Mouse (Mus musculus): ENCODE data around the gene Sema4d. TPM values are rescaled to one million over a fixed set of nuclear protein-coding genes. Genes with fewer than 3 reads are reported as not detected.
"Not testable (repeated sequence)": the region's sequence is repeated elsewhere in the genome, so short reads cannot be mapped to it uniquely, and the experiment has no call there.

The Sema4d gene
- polyA plus RNA-seq, 1 experiment from 2014 or later = 9.7 TPM

DNA sequence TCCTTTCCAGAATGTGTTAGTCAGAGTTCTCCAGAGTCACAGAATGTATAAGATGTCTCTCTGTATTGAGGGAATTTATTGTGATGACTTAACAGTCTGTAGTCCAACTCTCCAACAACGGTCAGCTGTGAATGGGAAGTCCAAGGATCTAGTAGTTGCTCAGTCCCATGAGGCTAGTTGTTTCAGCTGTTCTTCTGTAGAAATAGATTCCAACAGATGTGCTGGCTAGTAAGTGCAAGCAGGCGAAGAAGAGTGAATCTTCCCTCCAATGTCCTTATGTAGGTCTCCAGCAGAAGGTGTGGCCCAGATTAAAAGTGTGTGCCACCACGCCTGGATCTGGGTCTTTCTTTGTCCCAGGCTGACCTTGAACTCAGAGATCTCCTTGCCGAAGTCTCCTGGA lies 41.7 kb upstream of the Sema4d start:
- H3K27ac ChIP-seq (ENCODE audit: low read depth); H3K27me3 ChIP-seq (replicated peaks; ENCODE audit: control insufficient read depth, insufficient read depth, low read length); H3K4me3 ChIP-seq (ENCODE audit: low read depth, low read length); DNase-seq (ENCODE audit: low spot score); H3K4me1 ChIP-seq (replicated peaks; ENCODE audit: control insufficient read depth, insufficient read depth, low read length); ATAC-seq (replicated peaks; ENCODE audit: low FRiP score, low TSS enrichment, low read depth); H3K4me2 ChIP-seq (ENCODE audit: low read length); H3K9me3 ChIP-seq (ENCODE audit: control insufficient read depth, low read length); H3K36me3 ChIP-seq (ENCODE audit: control insufficient read depth, insufficient read depth, low read length); H3K9ac ChIP-seq (ENCODE audit: low read length): not testable (repeated sequence)
- WGBS = 89% methylated on average over 4 of the region's 4 CpGs

DNA sequence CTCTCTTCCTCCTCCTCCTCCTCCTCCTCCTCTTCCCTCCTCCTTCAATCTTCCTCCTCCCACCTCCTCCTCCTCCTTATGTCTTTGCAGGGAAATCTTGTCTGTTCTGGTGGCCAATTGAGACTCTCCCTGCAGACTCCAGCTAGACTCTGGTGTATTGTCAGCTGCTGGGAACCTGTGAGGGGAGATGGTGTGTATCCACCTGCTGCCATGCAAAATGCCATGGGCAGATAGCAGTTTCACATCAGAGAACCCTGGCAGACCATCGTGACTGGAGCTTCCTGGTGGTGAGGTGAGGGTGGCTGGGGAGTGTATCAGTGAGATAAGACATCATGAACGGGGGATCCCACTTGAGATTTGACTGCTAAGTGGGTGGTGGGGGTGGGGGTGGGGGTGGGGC lies 41.0 kb upstream of the Sema4d start:
- no peak for ATAC-seq (replicated peaks; ENCODE audit: low FRiP score, low TSS enrichment, low read depth)
- Histone ChIP-seq H3K9me3 (ENCODE audit: control insufficient read depth, low read length) (no peaks in the 10 kb centered on the region), H3K4me3 (ENCODE audit: low read depth, low read length) (no peak overlapping the region)

GRCm38 (mm10) chr13:51834024-51834423 lies 40.5 kb upstream of the Sema4d start:
- H3K4me2 ChIP-seq (ENCODE audit: low read length); DNase-seq (ENCODE audit: low spot score); H3K9ac ChIP-seq (ENCODE audit: low read length); H3K27ac ChIP-seq (ENCODE audit: low read depth); ATAC-seq (replicated peaks; ENCODE audit: low FRiP score, low TSS enrichment, low read depth); H3K36me3 ChIP-seq (ENCODE audit: control insufficient read depth, insufficient read depth, low read length); H3K27me3 ChIP-seq (replicated peaks; ENCODE audit: control insufficient read depth, insufficient read depth, low read length); H3K4me1 ChIP-seq (replicated peaks; ENCODE audit: control insufficient read depth, insufficient read depth, low read length); H3K4me3 ChIP-seq (ENCODE audit: low read depth, low read length); H3K9me3 ChIP-seq (ENCODE audit: control insufficient read depth, low read length): not testable (repeated sequence)
- 65% methylated on average over 8 of the region's 8 CpGs for WGBS

More for the DNA sequence above, 41.0 kb upstream of the Sema4d start:
- Histone ChIP-seq H3K36me3 (ENCODE audit: control insufficient read depth, insufficient read depth, low read length) (no peaks in the 10 kb centered on the region), H3K4me2 (ENCODE audit: low read length) (no peak overlapping the region), H3K9ac (ENCODE audit: low read length) (no peak overlapping the region), H3K27me3 (replicated peaks; ENCODE audit: control insufficient read depth, insufficient read depth, low read length) (no peaks in the 10 kb centered on the region), H3K4me1 (replicated peaks; ENCODE audit: control insufficient read depth, insufficient read depth, low read length) (0 out of 2 replicates have a peak, but pooled peaks cover 5% of the 10 kb centered on the region), H3K27ac (ENCODE audit: low read depth) (no peak overlapping the region)
- no peak for DNase-seq (ENCODE audit: low spot score)
- WGBS = 42% methylated on average over 2 of the region's 2 CpGs

- no peaks in the 10 kb centered on the region for H3K36me3 ChIP-seq (ENCODE audit: control insufficient read depth, insufficient read depth, low read length)
- no peaks in the 10 kb centered on the region for H3K9me3 ChIP-seq (ENCODE audit: control insufficient read depth, low read length)
- H3K9ac ChIP-seq (ENCODE audit: low read length) = no peak overlapping the region
- 44% methylated on average over 2 of the region's 2 CpGs for WGBS
- no peak overlapping the region for H3K4me3 ChIP-seq (ENCODE audit: low read depth, low read length)
- no peaks in the 10 kb centered on the region for H3K27me3 ChIP-seq (replicated peaks; ENCODE audit: control insufficient read depth, insufficient read depth, low read length)
- no peak for DNase-seq (ENCODE audit: low spot score)
- ATAC-seq (replicated peaks; ENCODE audit: low FRiP score, low TSS enrichment, low read depth) = peak; percentile 49; the same call in 1 of the 2 replicates
- no peak overlapping the region for H3K4me2 ChIP-seq (ENCODE audit: low read length)
- 0 out of 2 replicates have a peak, but pooled peaks cover 5% of the 10 kb centered on the region for H3K4me1 ChIP-seq (replicated peaks; ENCODE audit: control insufficient read depth, insufficient read depth, low read length)
- H3K27ac ChIP-seq (ENCODE audit: low read depth) = no peak overlapping the region
Measured at GRCm38 (mm10) chr13:51833611-51834010, 40.1 kb upstream of the Sema4d start.

GRCm38 (mm10) chr13:51832491-51832890 lies 38.9 kb upstream of the Sema4d start:
- Histone ChIP-seq H3K27ac (ENCODE audit: low read depth) (no peak overlapping the region), H3K4me3 (ENCODE audit: low read depth, low read length) (no peak overlapping the region), H3K4me1 (replicated peaks; ENCODE audit: control insufficient read depth, insufficient read depth, low read length) (0 out of 2 replicates have a peak, but pooled peaks cover 5% of the 10 kb centered on the region), H3K36me3 (ENCODE audit: control insufficient read depth, insufficient read depth, low read length) (no peaks in the 10 kb centered on the region), H3K9me3 (ENCODE audit: control insufficient read depth, low read length) (no peaks in the 10 kb centered on the region), H3K4me2 (ENCODE audit: low read length) (no peak overlapping the region), H3K27me3 (replicated peaks; ENCODE audit: control insufficient read depth, insufficient read depth, low read length) (no peaks in the 10 kb centered on the region), H3K9ac (ENCODE audit: low read length) (no peak overlapping the region)
- ATAC-seq (replicated peaks; ENCODE audit: low FRiP score, low TSS enrichment, low read depth) (no peak), DNase-seq (ENCODE audit: low spot score) (no peak)
- 77% methylated on average over 6 of the region's 6 CpGs for WGBS

DNA sequence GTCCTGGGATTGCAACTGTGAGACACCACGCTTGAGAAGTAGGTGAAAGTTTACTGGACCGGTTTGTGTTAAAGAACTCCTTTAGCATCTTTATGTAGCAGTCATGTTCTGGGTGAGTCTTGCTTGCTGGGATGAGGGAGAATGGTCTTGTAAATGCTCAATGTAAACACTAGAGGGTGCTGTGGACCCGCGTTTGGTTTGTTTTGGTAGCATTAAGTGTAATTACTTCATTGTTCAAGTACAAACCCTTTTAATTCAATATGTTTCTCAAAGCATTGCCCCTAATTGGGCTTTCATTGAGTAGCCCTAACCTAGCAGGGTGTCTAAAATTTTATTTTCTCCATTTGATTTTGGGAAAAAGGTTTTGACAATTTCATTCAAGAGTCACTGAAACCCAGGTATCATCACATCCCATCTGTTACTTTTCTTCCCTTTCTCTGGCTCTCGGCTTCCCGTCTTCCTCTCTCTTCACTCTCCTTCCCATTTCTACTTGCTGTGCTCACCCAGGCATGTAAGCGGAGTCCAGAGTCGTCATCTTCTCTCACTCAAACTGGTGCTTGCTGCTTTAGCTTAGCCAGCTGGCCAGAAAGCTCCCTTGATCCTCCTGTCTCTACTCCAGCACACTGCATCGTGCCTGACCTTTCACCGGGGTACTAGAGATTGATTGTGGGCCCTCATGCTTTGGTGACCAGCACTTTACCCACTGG lies 37.4 kb upstream of the Sema4d start:
- Histone ChIP-seq H3K4me2 (ENCODE audit: low read length) (no peak overlapping the region), H3K27me3 (replicated peaks; ENCODE audit: control insufficient read depth, insufficient read depth, low read length) (no peaks in the 10 kb centered on the region), H3K9ac (ENCODE audit: low read length) (no peak overlapping the region), H3K4me1 (replicated peaks; ENCODE audit: control insufficient read depth, insufficient read depth, low read length) (0 out of 2 replicates have a peak, but pooled peaks cover 5% of the 10 kb centered on the region), H3K36me3 (ENCODE audit: control insufficient read depth, insufficient read depth, low read length) (no peaks in the 10 kb centered on the region), H3K9me3 (ENCODE audit: control insufficient read depth, low read length) (no peaks in the 10 kb centered on the region), H3K27ac (ENCODE audit: low read depth) (no peak overlapping the region), H3K4me3 (ENCODE audit: low read depth, low read length) (no peak overlapping the region)
- no peak for ATAC-seq (replicated peaks; ENCODE audit: low FRiP score, low TSS enrichment, low read depth)
- 45% methylated on average over 10 of the region's 10 CpGs for WGBS
- DNase-seq (ENCODE audit: low spot score) = peak; percentile 71

DNA sequence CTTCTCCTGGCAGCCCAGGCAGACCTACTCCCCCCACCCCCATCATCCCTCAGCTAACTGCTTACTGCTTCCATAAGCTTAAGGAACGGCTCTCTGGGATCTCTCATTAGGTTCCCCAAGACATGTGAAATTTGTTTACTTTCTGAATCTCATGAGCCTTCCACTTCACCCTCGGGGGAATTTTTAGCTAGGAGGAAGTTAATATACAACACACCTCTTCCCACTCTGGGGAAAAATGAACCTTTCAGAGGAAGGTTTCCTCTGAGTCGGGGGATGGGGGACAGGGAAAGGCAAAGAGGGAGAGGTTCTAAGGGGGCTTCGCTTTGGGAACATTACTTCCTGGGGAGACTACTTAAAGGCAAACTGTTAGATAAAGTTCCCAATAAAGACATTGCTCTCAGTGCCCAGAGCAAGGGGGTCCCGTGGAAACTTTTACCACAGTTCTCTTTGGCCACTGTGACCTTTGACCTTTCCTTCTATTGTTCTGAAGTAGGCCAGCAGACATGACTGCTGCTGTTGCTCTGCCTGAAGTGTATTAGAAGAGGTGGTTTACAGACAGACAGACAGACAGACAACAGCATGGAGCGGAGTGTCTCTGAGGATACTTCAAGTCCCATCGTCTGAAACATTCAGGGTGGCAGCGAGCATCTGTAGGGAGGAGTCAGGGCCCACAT lies 30.4 kb upstream of the Sema4d start:
- Histone ChIP-seq H3K36me3 (ENCODE audit: control insufficient read depth, insufficient read depth, low read length) (no peaks in the 10 kb centered on the region), H3K4me1 (replicated peaks; ENCODE audit: control insufficient read depth, insufficient read depth, low read length) (peaks cover 17% of the 10 kb centered on the region), H3K4me3 (ENCODE audit: low read depth, low read length) (no peak overlapping the region), H3K4me2 (ENCODE audit: low read length) (peak overlapping the region; percentile 22; the same call in 1 of the 2 replicates), H3K27ac (ENCODE audit: low read depth) (no peak overlapping the region), H3K9me3 (ENCODE audit: control insufficient read depth, low read length) (no peaks in the 10 kb centered on the region), H3K9ac (ENCODE audit: low read length) (no peak overlapping the region), H3K27me3 (replicated peaks; ENCODE audit: control insufficient read depth, insufficient read depth, low read length) (no peaks in the 10 kb centered on the region)
- WGBS = 34% methylated on average over 8 of the region's 8 CpGs
- ATAC-seq (replicated peaks; ENCODE audit: low FRiP score, low TSS enrichment, low read depth) (no peak), DNase-seq (ENCODE audit: low spot score) (no peak)

- DNase-seq (ENCODE audit: low spot score) (no peak), ATAC-seq (replicated peaks; ENCODE audit: low FRiP score, low TSS enrichment, low read depth) (no peak)
- Histone ChIP-seq H3K9ac (ENCODE audit: low read length) (no peak overlapping the region), H3K4me3 (ENCODE audit: low read depth, low read length) (no peak overlapping the region), H3K27ac (ENCODE audit: low read depth) (no peak overlapping the region), H3K4me2 (ENCODE audit: low read length) (no peak overlapping the region), H3K4me1 (replicated peaks; ENCODE audit: control insufficient read depth, insufficient read depth, low read length) (peaks cover 17% of the 10 kb centered on the region), H3K27me3 (replicated peaks; ENCODE audit: control insufficient read depth, insufficient read depth, low read length) (no peaks in the 10 kb centered on the region), H3K9me3 (ENCODE audit: control insufficient read depth, low read length) (no peaks in the 10 kb centered on the region), H3K36me3 (ENCODE audit: control insufficient read depth, insufficient read depth, low read length) (no peaks in the 10 kb centered on the region)
- WGBS = 47% methylated on average over 3 of the region's 3 CpGs
Measured at GRCm38 (mm10) chr13:51821988-51822387, 28.4 kb upstream of the Sema4d start.
